Mouse (Mus musculus): ENCODE results near the gene Hoxd9. TPM values are rescaled to one million over a fixed set of nuclear protein-coding genes. Genes with fewer than 3 reads are reported as not detected.

Hoxd9 gene
- total and polyA plus RNA-seq, 3 experiments = not detected

DNA sequence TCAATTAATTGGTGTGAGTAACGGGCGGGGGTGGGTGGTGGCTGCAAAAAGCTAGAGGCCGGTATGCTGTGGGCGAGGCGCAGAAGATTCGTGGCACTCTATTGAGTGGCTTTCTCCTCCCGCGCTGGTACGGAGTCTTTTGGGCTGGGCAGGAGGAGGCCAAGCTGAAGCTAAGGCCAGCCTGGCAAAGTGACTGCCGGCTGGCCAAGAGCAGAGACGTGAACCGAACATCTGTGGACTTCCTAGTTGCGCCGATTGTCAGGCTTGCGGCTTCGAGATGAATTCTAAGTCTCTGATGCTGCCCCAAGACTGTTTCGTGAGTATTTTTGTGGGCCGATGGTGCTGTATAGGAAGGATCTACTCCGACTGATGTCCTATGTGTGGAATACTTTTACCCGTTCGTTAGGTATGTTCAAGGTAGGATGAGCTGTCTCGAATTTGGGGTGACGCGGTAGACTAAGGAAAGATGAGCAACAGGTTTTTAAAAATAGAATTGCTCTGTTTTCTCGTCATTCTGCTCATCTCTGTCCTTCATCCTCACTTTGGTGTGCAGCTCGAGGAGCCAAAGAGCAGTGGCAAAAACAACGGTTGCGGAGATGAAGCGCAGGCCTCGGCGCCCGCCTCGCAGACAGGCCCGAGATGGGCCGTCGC, 30.2 kb upstream of the Hoxd9 start:
- no peak overlapping the region for H3K4me3 ChIP-seq (replicated peaks in 1 of 3; ENCODE audit: low read depth in 2 of 3, low read length in 2 of 3, poor library complexity in 1 of 3)

DNA sequence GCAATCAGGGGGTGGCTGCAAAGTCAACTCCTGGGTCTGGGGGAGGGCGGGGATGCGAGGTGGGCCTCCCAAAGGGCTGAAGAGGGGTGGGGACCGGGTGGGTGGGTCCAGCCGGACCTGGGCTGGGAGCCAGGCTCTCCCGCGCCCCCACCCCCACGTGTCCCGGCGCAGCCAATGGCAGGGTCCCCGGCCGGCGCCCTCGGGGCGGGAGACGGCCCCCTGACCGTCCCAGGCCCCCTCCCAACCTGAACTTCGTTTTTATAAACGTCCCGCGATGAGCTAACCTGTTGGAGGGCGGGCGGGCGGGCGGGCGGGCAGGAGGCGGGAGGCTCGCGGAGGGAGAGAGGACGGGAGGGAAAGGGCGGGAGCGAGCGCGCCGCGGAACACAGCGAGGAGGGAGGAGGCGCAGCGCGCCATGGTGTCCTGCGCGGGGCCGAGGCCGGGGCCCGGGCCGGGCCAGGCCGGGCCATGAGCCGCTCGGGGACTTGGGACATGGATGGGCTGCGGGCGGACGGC, 29.6 kb upstream of the Hoxd9 start, which contains the start of gene Hoxd13:
Gene Hoxd13 (plus strand): TSS at position 469 of the 516 bp plus-strand sequence.
- Histone ChIP-seq H3K79me2 (replicated peaks; ENCODE audit: control insufficient read depth, extremely low read depth, insufficient read depth, poor library complexity, severe bottlenecking) (no peaks in the 10 kb centered on the region), H3K4me1 (ENCODE audit: control insufficient read depth in 1 of 2, insufficient read depth in 2 of 2) (peaks cover 0 to 10% of the 10 kb centered on the region in 2 experiments; a peak in 2 of 4 replicates), H3K36me3 (replicated peaks in 1 of 2; ENCODE audit: control insufficient read depth in 1 of 2, insufficient read depth in 1 of 2, low read length in 1 of 2) (no peaks in the 10 kb centered on the region), H3K27me3 (replicated peaks) (no peaks in the 10 kb centered on the region), H3K9ac (ENCODE audit: insufficient read depth, low read depth) (no peak within 1 kb of the TSS), H3K4me3 (replicated peaks in 1 of 3; ENCODE audit: low read depth in 2 of 3, low read length in 2 of 3, poor library complexity in 1 of 3) (no peak within 1 kb of the TSS), H3K9me3 (replicated peaks; ENCODE audit: low read length) (peaks cover 11% of the 10 kb centered on the region), H3K4me2 (ENCODE audit: insufficient read depth, low read depth, poor library complexity, severe bottlenecking) (no peak within 1 kb of the TSS), H3K27ac (ENCODE audit: insufficient read depth, low read depth) (no peak within 1 kb of the TSS)
- in situ Hi-C loops (cut with MboI; ENCODE audit: low pct_ligation_motif_present, low pct_unique_long_range_greater_than_20kb, low sequenced_read_pairs) (loop anchor here (10.0 to 25.0 kb wide), 3 partner anchors 373 to 1081 kb away; partner anchors contain the start of gene Chrna1), dilution Hi-C loops (cut with MboI; ENCODE audit: extremely low pct_ligation_motif_present, extremely low pct_unique_long_range_greater_than_20kb, low sequenced_read_pairs) (no loop called here)
- no peak for TF ChIP-seq MAZ (IDR thresholded peaks at IDR 0.05; ENCODE audit: low read depth, low read length)
- no peak for TF ChIP-seq ELF1 (IDR thresholded peaks at IDR 0.05; ENCODE audit: low read depth, low read length)
- no peak for TF ChIP-seq ZMIZ1 (IDR thresholded peaks at IDR 0.05; ENCODE audit: low read depth, low read length)
- no peak for TF ChIP-seq MAX (IDR thresholded peaks at IDR 0.05; ENCODE audit: low read length)
- TF ChIP-seq ZC3H11A (IDR thresholded peaks at IDR 0.05; ENCODE audit: low read depth, low read length) = no peak
- no peak for TF ChIP-seq EP300 (IDR thresholded peaks at IDR 0.05; ENCODE audit: low read length)
- TF ChIP-seq PAX5 (IDR thresholded peaks at IDR 0.05; ENCODE audit: low read length) = no peak
- TF ChIP-seq TCF12 (IDR thresholded peaks at IDR 0.05; ENCODE audit: low read depth, low read length) = no peak
- no peak for TF ChIP-seq CHD2 (IDR thresholded peaks at IDR 0.05; ENCODE audit: low read length)
- no peak for TF ChIP-seq E2F4 (IDR thresholded peaks at IDR 0.05; ENCODE audit: insufficient replicate concordance, low read depth, low read length)
- TF ChIP-seq MYC (IDR thresholded peaks at IDR 0.05; ENCODE audit: low read depth, low read length) = no peak
- TF ChIP-seq SMC3 (IDR thresholded peaks at IDR 0.05; ENCODE audit: low read depth, low read length) = no peak
- no peak for TF ChIP-seq SIN3A (IDR thresholded peaks at IDR 0.05; ENCODE audit: low read length)
- no peak for TF ChIP-seq MXI1 (IDR thresholded peaks at IDR 0.05; ENCODE audit: low read depth, low read length)
- no peak for TF ChIP-seq IRF4 (IDR thresholded peaks at IDR 0.05; ENCODE audit: low read depth, low read length)
- no peak for TF ChIP-seq TBP (conservative IDR thresholded peaks at IDR 0.05; ENCODE audit: low read depth, low read length)
- TF ChIP-seq JUND (conservative IDR thresholded peaks at IDR 0.05; ENCODE audit: low read depth, low read length) = no peak
- no peak for TF ChIP-seq ZNF384 (IDR thresholded peaks at IDR 0.05; ENCODE audit: low read depth, low read length)
- no peak for DNase-seq (ENCODE audit: extremely low read depth)

More for the DNA sequence above, 30.2 kb upstream of the Hoxd9 start:
- in situ Hi-C loops (cut with MboI; ENCODE audit: low pct_ligation_motif_present, low pct_unique_long_range_greater_than_20kb, low sequenced_read_pairs) = loop anchor here (10.0 to 25.0 kb wide), 3 partner anchors 373 to 1080 kb away; partner anchors contain the start of gene Chrna1
- Histone ChIP-seq H3K36me3 (replicated peaks in 1 of 2; ENCODE audit: control insufficient read depth in 1 of 2, insufficient read depth in 1 of 2, low read length in 1 of 2) (no peaks in the 10 kb centered on the region), H3K9me3 (replicated peaks; ENCODE audit: low read length) (peaks cover 11% of the 10 kb centered on the region), H3K4me1 (ENCODE audit: control insufficient read depth in 1 of 2, insufficient read depth in 2 of 2) (peaks cover 0 to 5% of the 10 kb centered on the region in 2 experiments; a peak in 2 of 4 replicates), H3K9ac (ENCODE audit: insufficient read depth, low read depth) (no peak overlapping the region), H3K4me2 (ENCODE audit: insufficient read depth, low read depth, poor library complexity, severe bottlenecking) (no peak overlapping the region), H3K27me3 (replicated peaks) (no peaks in the 10 kb centered on the region), H3K27ac (ENCODE audit: insufficient read depth, low read depth) (no peak overlapping the region), H3K79me2 (replicated peaks; ENCODE audit: control insufficient read depth, extremely low read depth, insufficient read depth, poor library complexity, severe bottlenecking) (no peaks in the 10 kb centered on the region)
- DNase-seq (ENCODE audit: extremely low read depth) = no peak
- no peak for TF ChIP-seq GABPA (IDR thresholded peaks at IDR 0.05; ENCODE audit: insufficient replicate concordance, low read depth, low read length)
- no peak for TF ChIP-seq NELFE (IDR thresholded peaks at IDR 0.05; ENCODE audit: low read depth, low read length)
- no peak for TF ChIP-seq UBTF (IDR thresholded peaks at IDR 0.05; ENCODE audit: low read depth, low read length)
- TF ChIP-seq ZC3H11A (IDR thresholded peaks at IDR 0.05; ENCODE audit: low read depth, low read length) = no peak
- TF ChIP-seq RAD21 (IDR thresholded peaks at IDR 0.05; ENCODE audit: low read depth, low read length) = no peak
- TF ChIP-seq MAZ (IDR thresholded peaks at IDR 0.05; ENCODE audit: low read depth, low read length) = no peak
- dilution Hi-C loops (cut with MboI; ENCODE audit: extremely low pct_ligation_motif_present, extremely low pct_unique_long_range_greater_than_20kb, low sequenced_read_pairs) = no loop called here

Data from CH12.LX (cell line).